Mouse (Mus musculus) bone marrow, adult 2 months (tissue): ENCODE results near the gene Ryr2.

ENCODE experiments used
- CTCF ChIP-seq: fragments of 200-500 bp; IDR thresholded peaks from 2 replicates; pipeline ENCODE4 v1.5.1; 2011; ENCODE audit warnings: low read length, control low read depth; ENCODE audit not compliant: control insufficient read depth, insufficient read depth
- POLR2A ChIP-seq: fragments of 200-500 bp; IDR thresholded peaks from 2 replicates; pipeline ENCODE4 v1.6.1; 2011; ENCODE audit warnings: low read depth, mild to moderate bottlenecking, control low read depth, low read length, borderline replicate concordance; ENCODE audit not compliant: control insufficient read depth

GRCm38 (mm10) chr13:12098981-12099380 lies 7.8 kb downstream of the Ryr2 start:
- no peak for TF ChIP-seq CTCF
- no peak for TF ChIP-seq POLR2A
